Mouse (Mus musculus): ENCODE measurements around the gene Slfn14. TPM values are rescaled to one million over a fixed set of nuclear protein-coding genes. Genes with fewer than 3 reads are reported as not detected.

Slfn14 gene
- polyA plus RNA-seq, 1 experiment from 2014 or later = 0.08 TPM

- no peak for TF ChIP-seq CTCF (IDR thresholded peaks at IDR 0.05; ENCODE audit: low read depth)
- Histone ChIP-seq H3K27ac (no peak overlapping the region), H3K4me2 (ENCODE audit: low read length) (peak overlapping the region; percentile 88), H3K27me3 (ENCODE audit: insufficient read depth, low read length) (no peaks in the 10 kb centered on the region), H3K4me3 (replicated peaks; ENCODE audit: low read depth, low read length) (peak overlapping the region; percentile 95; the same call in 1 of the 2 replicates), H3K36me3 (ENCODE audit: insufficient read depth, low read length) (no peaks in the 10 kb centered on the region), H3K9me3 (replicated peaks; ENCODE audit: low read length) (no peaks in the 10 kb centered on the region), H3K4me1 (replicated peaks; ENCODE audit: insufficient read depth, low read length) (peaks cover 23% of the 10 kb centered on the region; the same call in 1 of the 2 replicates), H3K9ac (ENCODE audit: low read depth, low read length) (no peak overlapping the region)
- no peak for DNase-seq (ENCODE audit: low spot score)
- no peak for ATAC-seq (replicated peaks; ENCODE audit: low FRiP score, low read depth)
- 56% methylated on average over 2 of the region's 2 CpGs for WGBS
These were observed 18.0 kb upstream of the Slfn14 start for GRCm38 (mm10) chr11:83304485-83304884.

- peaks cover 23% of the 10 kb centered on the region; the same call in 1 of the 2 replicates for H3K4me1 ChIP-seq (replicated peaks; ENCODE audit: insufficient read depth, low read length)
- TF ChIP-seq CTCF (IDR thresholded peaks at IDR 0.05; ENCODE audit: low read depth) = no peak
- peak overlapping the region; percentile 93; the same call in 1 of the 2 replicates for H3K9ac ChIP-seq (ENCODE audit: low read depth, low read length)
- 16% methylated on average over 5 of the region's 5 CpGs for WGBS
- no peaks in the 10 kb centered on the region for H3K36me3 ChIP-seq (ENCODE audit: insufficient read depth, low read length)
- H3K9me3 ChIP-seq (replicated peaks; ENCODE audit: low read length) = no peaks in the 10 kb centered on the region
- peak overlapping the region; percentile 95 for H3K4me3 ChIP-seq (replicated peaks; ENCODE audit: low read depth, low read length)
- H3K27me3 ChIP-seq (ENCODE audit: insufficient read depth, low read length) = no peaks in the 10 kb centered on the region
- DNase-seq (ENCODE audit: low spot score) (peak; percentile 64), ATAC-seq (replicated peaks; ENCODE audit: low FRiP score, low read depth) (no peak)
- H3K4me2 ChIP-seq (ENCODE audit: low read length) = peak overlapping the region; percentile 88
- no peak overlapping the region; the same call in 1 of the 2 replicates for H3K27ac ChIP-seq
These were observed 17.2 kb upstream of the Slfn14 start for GRCm38 (mm10) chr11:83303751-83304150.

- Histone ChIP-seq H3K4me1 (replicated peaks; ENCODE audit: insufficient read depth, low read length) (peaks cover 29% of the 10 kb centered on the region), H3K9me3 (replicated peaks; ENCODE audit: low read length) (no peaks in the 10 kb centered on the region), H3K4me2 (ENCODE audit: low read length) (peak within 1 kb of the TSS; percentile 88), H3K27ac (peak within 1 kb of the TSS; percentile 97), H3K4me3 (replicated peaks; ENCODE audit: low read depth, low read length) (peak within 1 kb of the TSS; percentile 95), H3K36me3 (ENCODE audit: insufficient read depth, low read length) (no peaks in the 10 kb centered on the region), H3K27me3 (ENCODE audit: insufficient read depth, low read length) (no peaks in the 10 kb centered on the region), H3K9ac (ENCODE audit: low read depth, low read length) (peak within 1 kb of the TSS; percentile 93)
- ATAC-seq (replicated peaks; ENCODE audit: low FRiP score, low read depth) (peak; percentile 75), DNase-seq (ENCODE audit: low spot score) (peak; percentile 97)
- under 1% methylated on average over 51 of the region's 51 CpGs for WGBS
- TF ChIP-seq CTCF (IDR thresholded peaks at IDR 0.05; ENCODE audit: low read depth) = no peak
These were observed 16.2 kb upstream of the Slfn14 start, which contains the start of gene Pex12 for GRCm38 (mm10) chr11:83302526-83303251. Pex12 (minus strand) TSS chr11:83302586.

- no peaks in the 10 kb centered on the region for H3K27me3 ChIP-seq (ENCODE audit: insufficient read depth, low read length)
- WGBS = 7% methylated on average over 10 of the region's 10 CpGs
- peaks cover 34% of the 10 kb centered on the region for H3K4me1 ChIP-seq (replicated peaks; ENCODE audit: insufficient read depth, low read length)
- peak overlapping the region; percentile 95 for H3K4me3 ChIP-seq (replicated peaks; ENCODE audit: low read depth, low read length)
- ATAC-seq (replicated peaks; ENCODE audit: low FRiP score, low read depth) (no peak), DNase-seq (ENCODE audit: low spot score) (no peak)
- H3K27ac ChIP-seq = peak overlapping the region; percentile 97
- no peaks in the 10 kb centered on the region for H3K36me3 ChIP-seq (ENCODE audit: insufficient read depth, low read length)
- peak overlapping the region; percentile 88 for H3K4me2 ChIP-seq (ENCODE audit: low read length)
- H3K9me3 ChIP-seq (replicated peaks; ENCODE audit: low read length) = no peaks in the 10 kb centered on the region
- peak overlapping the region; percentile 93 for H3K9ac ChIP-seq (ENCODE audit: low read depth, low read length)
- TF ChIP-seq CTCF (IDR thresholded peaks at IDR 0.05; ENCODE audit: low read depth) = peak; percentile 24; the same call in 1 of the 2 replicates
These were observed 15.6 kb upstream of the Slfn14 start for GRCm38 (mm10) chr11:83302124-83302523.

GRCm38 (mm10) chr11:83301431-83301831 is 14.9 kb upstream of the Slfn14 start:
- no peak overlapping the region for H3K4me3 ChIP-seq (replicated peaks; ENCODE audit: low read depth, low read length)
- H3K4me2 ChIP-seq (ENCODE audit: low read length) = no peak overlapping the region
- DNase-seq (ENCODE audit: low spot score) (no peak), ATAC-seq (replicated peaks; ENCODE audit: low FRiP score, low read depth) (no peak)
- H3K4me1 ChIP-seq (replicated peaks; ENCODE audit: insufficient read depth, low read length) = peaks cover 34% of the 10 kb centered on the region
- no peaks in the 10 kb centered on the region for H3K27me3 ChIP-seq (ENCODE audit: insufficient read depth, low read length)
- WGBS = 54% methylated on average over 2 of the region's 2 CpGs
- H3K27ac ChIP-seq = no peak overlapping the region
- H3K36me3 ChIP-seq (ENCODE audit: insufficient read depth, low read length) = no peaks in the 10 kb centered on the region
- peak; percentile 44; the same call in 1 of the 2 replicates for TF ChIP-seq CTCF (IDR thresholded peaks at IDR 0.05; ENCODE audit: low read depth)
- H3K9me3 ChIP-seq (replicated peaks; ENCODE audit: low read length) = no peaks in the 10 kb centered on the region
- no peak overlapping the region for H3K9ac ChIP-seq (ENCODE audit: low read depth, low read length)

- Histone ChIP-seq H3K4me1 (replicated peaks; ENCODE audit: insufficient read depth, low read length) (peaks cover 26% of the 10 kb centered on the region), H3K36me3 (ENCODE audit: insufficient read depth, low read length) (no peaks in the 10 kb centered on the region), H3K9ac (ENCODE audit: low read depth, low read length) (no peak overlapping the region), H3K4me2 (ENCODE audit: low read length) (no peak overlapping the region), H3K4me3 (replicated peaks; ENCODE audit: low read depth, low read length) (no peak overlapping the region), H3K27ac (no peak overlapping the region), H3K9me3 (replicated peaks; ENCODE audit: low read length) (no peaks in the 10 kb centered on the region), H3K27me3 (ENCODE audit: insufficient read depth, low read length) (no peaks in the 10 kb centered on the region)
- ATAC-seq (replicated peaks; ENCODE audit: low FRiP score, low read depth) (no peak), DNase-seq (ENCODE audit: low spot score) (no peak)
- no peak for TF ChIP-seq CTCF (IDR thresholded peaks at IDR 0.05; ENCODE audit: low read depth)
- 91% methylated on average over 9 of the region's 9 CpGs for WGBS
These were observed 13.2 kb upstream of the Slfn14 start for GRCm38 (mm10) chr11:83299724-83300123.

Data from kidney, postnatal 0 days (tissue).